Mouse (Mus musculus): ENCODE data around the gene Gm20388. TPM values are rescaled to one million over a fixed set of nuclear protein-coding genes. Genes with fewer than 3 reads are reported as not detected.

The Gm20388 gene
- polyA plus RNA-seq, 1 experiment from 2014 or later, result 12.4 TPM

DNA sequence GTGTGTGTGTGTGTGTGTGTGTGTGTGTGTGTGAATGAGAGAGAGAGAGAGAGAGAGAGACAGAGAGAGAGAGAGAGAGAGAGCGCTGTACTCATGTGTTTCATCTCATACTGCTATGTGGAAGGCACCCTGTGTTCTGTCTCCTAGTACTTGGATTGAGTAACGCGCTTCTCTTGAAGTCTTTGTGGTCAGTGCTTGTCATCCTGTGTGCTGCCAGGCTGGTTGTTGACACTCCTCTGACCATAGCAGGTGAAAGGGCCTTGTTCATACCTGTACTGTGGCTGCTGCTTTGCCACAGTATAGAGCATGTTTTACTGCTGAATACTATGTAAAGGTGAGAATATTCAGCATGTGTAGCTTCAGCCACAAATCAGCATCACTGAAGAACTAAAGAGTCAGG is 2075.0 kb downstream of the Gm20388 start:
- no peak for ATAC-seq
- Histone ChIP-seq H3K4me1 (ENCODE audit: control insufficient read depth, insufficient read depth, low read depth, low read length) (peaks cover 6% of the 10 kb centered on the region), H3K4me3 (ENCODE audit: low read length) (no peak overlapping the region), H3K9me3 (ENCODE audit: control insufficient read depth, low read length) (no peaks in the 10 kb centered on the region), H3K36me3 (ENCODE audit: control insufficient read depth, insufficient read depth, low read length) (peaks cover 14% of the 10 kb centered on the region), H3K9ac (ENCODE audit: low read depth, low read length) (no peak overlapping the region), H3K4me2 (ENCODE audit: low read length) (no peak overlapping the region), H3K27me3 (replicated peaks; ENCODE audit: control insufficient read depth, insufficient read depth, low read length) (no peaks in the 10 kb centered on the region), H3K27ac (ENCODE audit: low read depth, low read length) (no peak overlapping the region)
- 100% methylated on average over 3 of the region's 3 CpGs for WGBS

DNA sequence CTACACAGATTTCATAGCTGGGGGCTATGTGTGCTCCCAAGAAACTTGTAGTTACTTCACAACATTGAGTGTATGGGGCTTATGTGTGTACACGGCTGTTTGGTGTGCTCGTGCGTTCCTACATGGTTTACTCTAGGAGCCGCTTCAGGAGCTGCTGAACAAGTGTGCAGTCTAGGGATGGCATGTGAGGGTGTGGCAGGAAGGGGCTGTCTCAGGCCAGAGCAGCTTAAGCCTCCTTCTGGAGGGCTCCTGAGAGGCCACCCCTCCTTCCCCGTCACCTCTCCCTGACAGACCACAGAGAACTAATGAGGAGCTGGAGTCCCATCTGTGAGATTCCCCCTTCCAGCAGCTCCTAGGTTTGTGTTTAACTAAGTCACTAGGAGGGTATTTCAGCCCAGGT is 2077.3 kb downstream of the Gm20388 start:
- ATAC-seq, result no peak
- no peak overlapping the region for H3K4me3 ChIP-seq (ENCODE audit: low read length)
- H3K9me3 ChIP-seq (ENCODE audit: control insufficient read depth, low read length), result no peaks in the 10 kb centered on the region
- no peak overlapping the region for H3K27ac ChIP-seq (ENCODE audit: low read depth, low read length)
- no peak overlapping the region for H3K4me2 ChIP-seq (ENCODE audit: low read length)
- 98% methylated on average over 5 of the region's 5 CpGs for WGBS
- H3K36me3 ChIP-seq (ENCODE audit: control insufficient read depth, insufficient read depth, low read length), result peaks cover 19% of the 10 kb centered on the region
- peaks cover 2% of the 10 kb centered on the region; the same call in 1 of the 2 replicates for H3K4me1 ChIP-seq (ENCODE audit: control insufficient read depth, insufficient read depth, low read depth, low read length)
- H3K27me3 ChIP-seq (replicated peaks; ENCODE audit: control insufficient read depth, insufficient read depth, low read length), result no peaks in the 10 kb centered on the region
- no peak overlapping the region for H3K9ac ChIP-seq (ENCODE audit: low read depth, low read length)

- H3K4me2 ChIP-seq (ENCODE audit: low read length), result no peak overlapping the region
- H3K4me3 ChIP-seq (ENCODE audit: low read length), result no peak overlapping the region
- 78% methylated on average over 9 of the region's 9 CpGs for WGBS
- H3K9me3 ChIP-seq (ENCODE audit: control insufficient read depth, low read length), result no peaks in the 10 kb centered on the region
- H3K27me3 ChIP-seq (replicated peaks; ENCODE audit: control insufficient read depth, insufficient read depth, low read length), result no peaks in the 10 kb centered on the region
- H3K4me1 ChIP-seq (ENCODE audit: control insufficient read depth, insufficient read depth, low read depth, low read length), result peaks cover 2% of the 10 kb centered on the region; the same call in 1 of the 2 replicates
- H3K36me3 ChIP-seq (ENCODE audit: control insufficient read depth, insufficient read depth, low read length), result peaks cover 21% of the 10 kb centered on the region
- H3K27ac ChIP-seq (ENCODE audit: low read depth, low read length), result no peak overlapping the region
- no peak overlapping the region for H3K9ac ChIP-seq (ENCODE audit: low read depth, low read length)
- ATAC-seq, result no peak
These were observed 2080.0 kb downstream of the Gm20388 start for GRCm38 (mm10) chr8:121990506-121991255.

DNA sequence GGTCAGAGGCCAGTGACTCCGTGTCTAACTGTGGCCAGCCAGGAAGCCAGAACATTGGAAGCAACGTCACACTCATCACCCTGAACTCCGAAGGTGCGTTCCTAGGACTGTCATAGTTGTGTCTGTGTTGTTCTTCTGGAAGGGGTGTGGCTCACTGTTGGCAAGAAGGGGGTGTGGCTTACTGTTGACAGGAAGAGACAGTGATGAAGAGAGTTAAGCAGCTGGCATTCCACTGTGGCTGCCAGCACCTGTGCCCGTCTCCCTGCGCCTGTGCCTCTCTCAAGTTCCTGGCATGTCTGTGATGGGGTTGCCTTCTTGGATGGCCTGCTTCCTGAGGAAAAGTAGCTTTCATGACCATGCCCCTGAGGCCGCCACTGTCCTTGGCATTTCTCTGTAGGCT is 2081.0 kb downstream of the Gm20388 start:
- no peak overlapping the region for H3K4me3 ChIP-seq (ENCODE audit: low read length)
- WGBS, result 89% methylated on average over 7 of the region's 7 CpGs

DNA sequence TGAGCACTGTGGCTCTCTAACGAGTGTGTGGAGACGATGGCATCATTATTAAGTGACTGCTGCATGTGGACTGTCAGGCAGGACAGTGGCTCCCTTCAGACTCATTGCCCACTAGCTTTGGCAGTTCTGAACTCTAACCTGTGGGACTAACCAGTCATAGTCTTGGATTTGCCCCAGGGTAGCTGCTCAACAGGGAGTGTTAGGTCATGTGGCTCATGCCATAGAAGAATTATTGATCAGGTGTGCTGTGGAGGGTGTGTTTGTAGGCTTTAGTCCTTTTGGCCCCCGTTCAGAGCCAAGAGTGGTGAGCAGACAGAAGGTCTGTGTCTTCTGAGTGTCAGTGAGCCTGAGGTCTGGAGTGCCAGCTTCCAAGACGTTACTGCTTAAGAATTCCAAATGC is 2082.3 kb downstream of the Gm20388 start:
- Histone ChIP-seq H3K4me2 (ENCODE audit: low read length) (no peak overlapping the region), H3K36me3 (ENCODE audit: control insufficient read depth, insufficient read depth, low read length) (peaks cover 26% of the 10 kb centered on the region), H3K4me3 (ENCODE audit: low read length) (no peak overlapping the region), H3K27me3 (replicated peaks; ENCODE audit: control insufficient read depth, insufficient read depth, low read length) (no peaks in the 10 kb centered on the region), H3K9ac (ENCODE audit: low read depth, low read length) (no peak overlapping the region), H3K4me1 (ENCODE audit: control insufficient read depth, insufficient read depth, low read depth, low read length) (peaks cover 2% of the 10 kb centered on the region; the same call in 1 of the 2 replicates), H3K27ac (ENCODE audit: low read depth, low read length) (no peak overlapping the region), H3K9me3 (ENCODE audit: control insufficient read depth, low read length) (no peaks in the 10 kb centered on the region)
- WGBS, result 84% methylated on average over 4 of the region's 4 CpGs
- ATAC-seq, result no peak

More for the DNA sequence above, 2081.0 kb downstream of the Gm20388 start:
- H3K27ac ChIP-seq (ENCODE audit: low read depth, low read length), result no peak overlapping the region
- H3K27me3 ChIP-seq (replicated peaks; ENCODE audit: control insufficient read depth, insufficient read depth, low read length), result no peaks in the 10 kb centered on the region
- no peak for ATAC-seq
- H3K36me3 ChIP-seq (ENCODE audit: control insufficient read depth, insufficient read depth, low read length), result peaks cover 19% of the 10 kb centered on the region
- H3K4me2 ChIP-seq (ENCODE audit: low read length), result no peak overlapping the region
- H3K4me1 ChIP-seq (ENCODE audit: control insufficient read depth, insufficient read depth, low read depth, low read length), result peaks cover 2% of the 10 kb centered on the region; the same call in 1 of the 2 replicates
- no peak overlapping the region for H3K9ac ChIP-seq (ENCODE audit: low read depth, low read length)
- no peaks in the 10 kb centered on the region for H3K9me3 ChIP-seq (ENCODE audit: control insufficient read depth, low read length)

GRCm38 (mm10) chr8:121995112-121995511 is 2084.5 kb downstream of the Gm20388 start:
- ATAC-seq, result no peak
- Histone ChIP-seq H3K4me1 (ENCODE audit: control insufficient read depth, insufficient read depth, low read depth, low read length) (peaks cover 2% of the 10 kb centered on the region; the same call in 1 of the 2 replicates), H3K4me2 (ENCODE audit: low read length) (no peak overlapping the region), H3K9me3 (ENCODE audit: control insufficient read depth, low read length) (no peaks in the 10 kb centered on the region), H3K36me3 (ENCODE audit: control insufficient read depth, insufficient read depth, low read length) (peaks cover 31% of the 10 kb centered on the region), H3K4me3 (ENCODE audit: low read length) (no peak overlapping the region), H3K27ac (ENCODE audit: low read depth, low read length) (no peak overlapping the region), H3K27me3 (replicated peaks; ENCODE audit: control insufficient read depth, insufficient read depth, low read length) (no peaks in the 10 kb centered on the region), H3K9ac (ENCODE audit: low read depth, low read length) (no peak overlapping the region)
- WGBS, result 93% methylated on average over 4 of the region's 4 CpGs

DNA sequence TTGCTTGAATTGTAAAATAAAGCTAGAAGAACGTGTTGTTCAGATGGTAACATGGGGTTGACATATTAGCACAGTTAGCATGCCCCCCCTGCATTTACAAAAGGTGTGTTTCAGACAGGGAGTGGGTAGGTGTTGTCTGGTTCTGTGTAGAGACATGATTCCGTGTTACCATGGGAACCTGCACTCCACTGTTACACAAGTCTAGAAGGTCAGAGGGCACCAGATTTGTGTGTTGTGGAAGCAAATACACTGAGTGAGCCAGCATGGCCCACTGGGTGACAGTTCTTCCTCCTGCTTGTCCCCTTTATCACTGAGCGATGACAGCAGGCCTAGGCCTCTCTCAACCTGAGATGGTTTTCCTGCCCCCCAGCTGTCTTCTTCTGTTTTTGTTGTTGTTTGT is 2085.3 kb downstream of the Gm20388 start:
- Histone ChIP-seq H3K4me1 (ENCODE audit: control insufficient read depth, insufficient read depth, low read depth, low read length) (no peaks in the 10 kb centered on the region), H3K36me3 (ENCODE audit: control insufficient read depth, insufficient read depth, low read length) (peaks cover 32% of the 10 kb centered on the region), H3K9ac (ENCODE audit: low read depth, low read length) (no peak overlapping the region), H3K4me2 (ENCODE audit: low read length) (no peak overlapping the region), H3K27ac (ENCODE audit: low read depth, low read length) (no peak overlapping the region), H3K9me3 (ENCODE audit: control insufficient read depth, low read length) (no peaks in the 10 kb centered on the region), H3K27me3 (replicated peaks; ENCODE audit: control insufficient read depth, insufficient read depth, low read length) (no peaks in the 10 kb centered on the region), H3K4me3 (ENCODE audit: low read length) (no peak overlapping the region)
- WGBS, result 90% methylated on average over 3 of the region's 3 CpGs
- no peak for ATAC-seq

GRCm38 (mm10) chr8:121998631-121999030 is 2088.0 kb downstream of the Gm20388 start:
- no peak for ATAC-seq
- Histone ChIP-seq H3K27ac (ENCODE audit: low read depth, low read length) (no peak overlapping the region), H3K4me1 (ENCODE audit: control insufficient read depth, insufficient read depth, low read depth, low read length) (no peaks in the 10 kb centered on the region), H3K36me3 (ENCODE audit: control insufficient read depth, insufficient read depth, low read length) (peaks cover 33% of the 10 kb centered on the region), H3K9me3 (ENCODE audit: control insufficient read depth, low read length) (no peaks in the 10 kb centered on the region), H3K4me3 (ENCODE audit: low read length) (no peak overlapping the region), H3K9ac (ENCODE audit: low read depth, low read length) (no peak overlapping the region), H3K27me3 (replicated peaks; ENCODE audit: control insufficient read depth, insufficient read depth, low read length) (no peaks in the 10 kb centered on the region), H3K4me2 (ENCODE audit: low read length) (no peak overlapping the region)
- WGBS, result 84% methylated on average over 4 of the region's 4 CpGs

DNA sequence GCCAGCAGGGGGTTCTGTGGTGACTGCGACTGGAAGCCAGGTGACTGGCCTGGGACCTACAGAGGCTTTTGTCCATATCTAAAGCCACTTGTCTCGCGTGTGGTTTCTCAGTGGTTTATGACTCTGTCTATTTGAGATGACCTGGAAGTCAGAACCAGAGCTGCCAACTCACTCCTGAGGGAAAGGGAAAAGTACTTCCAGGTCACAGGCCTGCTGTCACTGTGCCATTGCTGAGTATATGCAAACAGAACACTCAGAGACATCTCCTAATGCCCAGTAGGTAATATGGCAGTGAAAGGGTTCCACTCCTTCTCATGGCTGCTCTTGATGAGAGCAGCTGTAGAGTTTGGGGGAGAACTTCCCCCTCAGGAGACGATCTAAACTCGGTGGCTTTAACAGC is 2088.6 kb downstream of the Gm20388 start:
- H3K27me3 ChIP-seq (replicated peaks; ENCODE audit: control insufficient read depth, insufficient read depth, low read length), result no peaks in the 10 kb centered on the region
- H3K9ac ChIP-seq (ENCODE audit: low read depth, low read length), result no peak overlapping the region
- no peak overlapping the region for H3K4me3 ChIP-seq (ENCODE audit: low read length)
- H3K9me3 ChIP-seq (ENCODE audit: control insufficient read depth, low read length), result no peaks in the 10 kb centered on the region
- no peak for ATAC-seq
- peaks cover 33% of the 10 kb centered on the region for H3K36me3 ChIP-seq (ENCODE audit: control insufficient read depth, insufficient read depth, low read length)
- 93% methylated on average over 5 of the region's 5 CpGs for WGBS
- no peaks in the 10 kb centered on the region for H3K4me1 ChIP-seq (ENCODE audit: control insufficient read depth, insufficient read depth, low read depth, low read length)
- no peak overlapping the region for H3K27ac ChIP-seq (ENCODE audit: low read depth, low read length)
- no peak overlapping the region for H3K4me2 ChIP-seq (ENCODE audit: low read length)
